Mouse (Mus musculus) adrenal gland (tissue): Measurements from ENCODE around the gene Snx32.

ENCODE experiments used
- intact Hi-C: fragments of 180-260 bp; cut with DNase I; formaldehyde crosslinking; loops from one replicate; pipeline ENCODE4 v1.15.1; 2025
- long read RNA-seq, 2 experiments: library from polyadenylated mRNA; unstranded; transcript quantifications; one replicate each; pipeline ENCODE4 v2.0.0; 2020; ENCODE audit warnings: borderline replicate concordance in 1 of 2; ENCODE audit not compliant: insufficient replicate concordance in 1 of 2

Snx32 gene
- long read RNA-seq, experiment 1, transcript Snx32-201 (13 exons, 1,703 nt) = major isoform, 10 of 15 reads
- long read RNA-seq, experiment 1, partial matches to known transcripts = 0 of 15 reads
- long read RNA-seq, experiment 1, other reads (novel, unspliced or antisense) = 5 of 15 reads
- long read RNA-seq, experiment 2, transcript Snx32-201 (13 exons, 1,703 nt) = major isoform, 10 of 17 reads
- long read RNA-seq, experiment 2, partial matches to known transcripts = 2 of 17 reads
- long read RNA-seq, experiment 2, other reads (novel, unspliced or antisense) = 5 of 17 reads

- intact Hi-C loops = no loop called here
Measured at GRCm38 (mm10) chr19:5510031-5511026, at the start of gene Snx32. Gene Snx32, minus strand, starts transcription at chr19:5510538.

- intact Hi-C loops = no loop called here
Measured at GRCm38 (mm10) chr19:5559631-5560456, 49.5 kb upstream of the Snx32 start.

GRCm38 (mm10) chr19:5559229-5559628 is 48.9 kb upstream of the Snx32 start:
- intact Hi-C loops = no loop called here

- intact Hi-C loops = no loop called here
Measured at GRCm38 (mm10) chr19:5558770-5559169, 48.4 kb upstream of the Snx32 start.

DNA sequence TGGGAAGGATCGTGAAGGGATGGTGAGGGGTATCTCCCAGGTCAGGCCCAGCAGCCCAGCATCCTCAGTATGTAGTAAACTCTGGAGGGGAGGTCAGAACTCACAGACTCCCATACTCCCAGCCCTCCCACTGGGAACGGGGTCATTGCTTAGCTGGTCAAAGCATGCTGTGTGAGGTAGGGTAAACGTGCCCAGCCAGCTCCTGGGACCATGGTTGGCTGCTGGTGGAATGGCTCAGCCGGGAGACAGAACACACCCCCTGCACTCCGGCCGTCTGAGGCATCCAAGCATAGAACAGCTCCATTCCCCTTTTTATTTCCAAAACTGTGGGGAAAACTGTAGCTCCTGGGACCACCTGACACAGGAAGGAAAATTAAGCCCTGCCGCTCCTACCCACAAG is 47.8 kb upstream of the Snx32 start:
- intact Hi-C loops = no loop called here

DNA sequence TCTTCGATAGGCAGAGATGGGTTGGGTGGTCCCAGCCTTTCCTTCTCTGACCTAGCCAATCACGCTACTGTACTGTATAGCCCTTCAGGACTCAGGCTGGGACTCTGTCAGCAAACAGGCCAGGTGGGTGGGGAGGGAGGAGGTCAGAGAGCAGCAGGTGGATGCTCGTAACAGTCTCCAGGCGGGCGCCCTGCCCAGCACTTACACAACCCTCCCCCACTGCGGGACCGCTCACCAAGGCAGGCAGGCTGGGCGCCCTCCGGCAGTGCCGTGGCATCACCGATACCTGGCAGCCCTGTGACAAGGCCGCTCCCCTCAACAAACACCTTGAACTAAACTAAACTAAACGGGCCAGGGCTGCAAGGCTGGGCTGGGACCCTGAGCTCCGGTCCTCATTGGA is 43.9 kb upstream of the Snx32 start:
- intact Hi-C loops = no loop called here

- intact Hi-C loops = no loop called here
Measured at GRCm38 (mm10) chr19:5553802-5554201, 43.5 kb upstream of the Snx32 start.

- intact Hi-C loops = no loop called here
Measured at GRCm38 (mm10) chr19:5547471-5548056, 37.2 kb upstream of the Snx32 start.

GRCm38 (mm10) chr19:5544031-5544430 is 33.7 kb upstream of the Snx32 start:
- intact Hi-C loops = no loop called here

- intact Hi-C loops = no loop called here
Measured at GRCm38 (mm10) chr19:5543362-5543761, 33.0 kb upstream of the Snx32 start.

DNA sequence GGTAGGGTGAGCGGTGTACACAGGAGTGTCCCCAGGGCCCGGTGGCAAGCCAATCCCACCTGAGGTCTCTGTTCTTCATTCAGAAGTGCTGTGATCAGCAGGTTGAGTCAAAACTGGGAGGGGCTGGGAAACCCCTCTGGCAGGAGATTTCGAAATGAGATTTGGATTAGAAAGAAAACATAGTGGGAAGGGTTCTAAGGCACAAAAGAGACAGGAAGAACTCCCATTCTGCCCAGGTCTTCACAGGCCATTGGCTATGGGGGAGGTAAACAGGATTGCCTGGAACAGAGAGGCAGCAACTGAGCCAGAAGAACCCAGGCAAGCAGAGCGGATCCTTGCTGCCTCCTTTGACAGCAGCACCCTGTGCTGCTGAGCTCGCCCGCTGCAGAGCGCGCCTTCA is 28.4 kb upstream of the Snx32 start:
- intact Hi-C loops = no loop called here

DNA sequence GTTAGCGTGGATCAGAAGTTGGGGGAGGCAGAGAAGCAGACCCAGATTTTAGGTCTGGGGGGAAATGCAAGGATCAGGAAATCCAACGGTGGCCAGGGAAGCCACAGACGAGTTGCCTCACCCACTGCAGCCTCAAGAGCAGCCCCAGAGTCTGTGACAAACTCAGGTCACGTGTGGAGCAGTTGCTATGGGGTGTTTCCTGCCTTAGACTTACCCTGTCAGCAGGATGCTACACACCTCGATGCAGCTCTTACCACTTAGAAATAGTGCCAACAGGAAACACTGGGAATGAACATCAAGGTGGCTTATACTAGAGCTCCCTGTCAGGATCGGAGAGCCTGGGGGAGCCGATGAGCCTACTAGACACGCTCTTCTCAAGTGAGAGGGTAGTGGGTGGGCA is 22.2 kb upstream of the Snx32 start:
- intact Hi-C loops = no loop called here

GRCm38 (mm10) chr19:5530138-5530524 is 19.8 kb upstream of the Snx32 start:
- intact Hi-C loops = no loop called here

GRCm38 (mm10) chr19:5529325-5530137 is 19.2 kb upstream of the Snx32 start:
- intact Hi-C loops = loop anchor here (1.0 to 10.0 kb wide), 2 partner anchors 39 to 255 kb away; partner anchors contain the start of gene Ap5b1

DNA sequence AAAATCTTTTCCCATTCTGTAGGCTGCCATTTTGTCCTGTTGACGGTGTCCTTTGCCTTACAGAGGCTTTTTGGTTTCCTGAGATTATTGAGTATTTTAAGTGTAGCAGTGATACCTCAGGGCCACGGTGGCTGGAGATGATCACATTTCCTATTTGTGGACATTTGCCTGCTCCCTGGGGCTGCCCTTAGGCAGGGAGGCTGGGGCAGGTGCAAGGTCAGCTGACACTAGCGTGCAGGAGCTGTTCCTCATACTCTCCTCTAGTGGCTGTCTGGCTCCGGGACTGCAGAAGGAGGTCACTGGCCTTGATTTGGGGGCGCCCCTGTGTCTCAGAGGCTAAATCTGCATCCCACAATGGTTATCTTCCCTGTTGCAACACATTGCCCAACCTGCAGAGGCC is 14.9 kb upstream of the Snx32 start:
- intact Hi-C loops = loop anchor here (10.0 kb wide), 1 partner anchor 260 kb away; no protein-coding TSS in a partner anchor

DNA sequence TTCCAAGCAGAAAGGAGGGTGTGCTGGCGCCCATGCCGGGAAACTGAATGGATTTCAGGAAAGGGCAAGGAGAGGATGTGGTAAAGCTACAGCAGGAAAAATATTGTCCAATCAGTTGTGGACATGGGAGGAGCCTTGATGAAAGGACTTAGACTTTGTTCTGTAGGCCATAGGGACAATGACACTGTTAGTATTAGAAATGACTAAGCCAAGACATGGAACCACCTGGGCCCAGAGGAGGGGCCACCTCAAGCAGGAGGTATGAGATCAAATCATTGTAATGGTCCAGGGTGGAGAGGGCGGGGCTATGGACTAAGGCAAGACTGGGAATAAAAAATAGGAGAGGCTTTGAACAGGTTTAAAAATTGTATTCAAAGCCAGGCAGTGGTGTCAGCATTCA is 8.4 kb upstream of the Snx32 start:
- intact Hi-C loops = no loop called here

DNA sequence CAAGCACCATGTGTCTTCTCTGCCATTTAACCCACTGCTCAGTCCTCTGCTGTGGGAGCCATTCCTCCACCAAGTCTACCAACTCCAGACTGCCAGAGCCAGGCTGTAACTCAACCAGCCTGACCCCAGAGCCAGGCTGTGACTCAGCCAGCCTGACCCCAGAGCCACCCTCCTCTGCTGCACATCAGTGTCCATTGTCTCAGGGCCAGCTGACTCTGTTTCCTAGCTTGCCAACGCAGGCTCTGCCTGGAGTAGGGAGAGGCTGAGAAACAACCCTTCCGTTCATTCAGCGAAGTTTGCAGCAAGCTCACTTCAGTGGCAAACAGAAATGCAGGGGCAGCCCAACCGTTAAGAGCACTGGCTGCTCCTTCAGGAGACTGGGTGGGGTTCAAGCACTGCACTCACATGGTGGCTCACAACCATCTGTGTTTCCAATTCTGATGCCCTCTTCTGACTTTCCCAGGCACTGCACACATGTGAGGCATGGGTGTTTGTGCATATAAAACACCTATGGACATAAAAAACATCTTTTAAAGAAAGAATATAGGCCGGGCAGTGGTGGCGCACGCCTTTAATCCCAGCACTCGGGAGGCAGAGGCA is 6.7 kb upstream of the Snx32 start:
- intact Hi-C loops = no loop called here

DNA sequence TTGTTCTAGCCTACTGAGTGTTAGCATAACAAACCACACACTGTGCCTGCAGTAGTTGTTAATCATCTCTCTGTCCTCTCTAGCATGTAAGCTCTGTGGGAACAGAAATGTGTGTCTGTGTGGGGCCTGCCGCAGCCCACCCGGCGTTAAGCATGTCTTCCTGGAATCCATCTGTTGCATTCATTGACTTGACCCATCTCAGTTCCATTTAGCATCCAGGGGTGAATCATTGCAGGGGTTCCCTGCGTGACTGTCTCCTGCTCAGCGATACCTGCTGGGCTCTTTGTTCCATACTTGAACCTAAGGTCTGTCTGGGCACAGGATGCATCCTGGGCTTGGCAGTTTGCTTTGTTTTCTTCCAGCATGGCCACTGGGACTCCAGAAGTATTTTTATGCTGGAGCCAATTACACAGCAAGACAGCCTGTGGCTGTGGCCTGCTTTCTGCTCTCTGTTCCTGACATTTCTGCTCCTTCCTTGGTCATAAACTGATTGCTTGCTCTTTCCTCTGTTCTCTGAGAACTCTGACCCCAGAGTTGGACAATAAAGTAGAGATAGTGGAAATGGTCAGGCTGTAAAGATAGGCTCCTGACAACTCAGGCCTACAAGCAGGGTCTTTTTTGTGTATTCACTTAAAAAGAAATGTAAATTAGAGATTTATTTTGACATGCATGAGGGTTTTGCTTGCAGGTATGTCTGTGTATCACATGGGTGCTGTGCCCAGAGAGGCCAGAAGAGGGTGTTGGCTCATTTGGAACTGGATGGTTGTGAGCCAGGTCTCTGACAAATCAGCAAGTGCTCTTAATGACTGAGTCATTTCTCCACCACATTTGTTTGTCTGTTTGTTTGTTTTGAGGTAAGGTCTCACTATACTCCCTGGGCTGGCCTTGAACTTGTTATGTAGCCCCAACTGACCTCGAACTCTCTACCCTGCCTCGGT is 5.8 kb upstream of the Snx32 start:
- intact Hi-C loops = no loop called here

DNA sequence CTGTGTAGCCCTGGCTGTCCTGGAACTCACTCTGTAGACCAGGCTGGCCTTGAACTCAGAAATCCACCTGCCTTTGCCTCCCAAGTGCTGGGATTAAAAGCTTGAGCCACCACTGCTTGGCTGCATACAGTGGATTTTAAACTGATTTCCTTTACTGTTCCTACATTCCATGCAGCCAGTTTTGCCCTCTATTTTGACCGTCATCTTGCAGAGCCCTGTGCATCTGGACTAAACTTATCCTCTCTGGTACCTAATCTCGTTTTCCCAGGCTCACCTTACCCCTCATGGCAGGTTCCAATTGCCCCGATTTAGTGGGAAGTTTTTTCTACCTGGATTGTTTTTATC is 2.6 kb upstream of the Snx32 start:
- intact Hi-C loops = no loop called here
